Mouse (Mus musculus) hindbrain, postnatal 0 days (tissue): ENCODE results near the gene Nxph4. TPM values are rescaled to one million over a fixed set of nuclear protein-coding genes. Genes with fewer than 3 reads are reported as not detected.
A peak's percentile ranks its signal among the peaks of the same experiment; 100 is the strongest.

Source experiments
- ATAC-seq: fragments of 200-750 bp; cut with Nextera tagmentation; 2 replicates; pipeline ENCODE4 v1.8.0; 2017; ENCODE audit warnings: mild to moderate bottlenecking, moderate TSS enrichment, moderate library complexity
- DNase-seq: peaks from one replicate; pipeline ENCODE4 v3.0.0-alpha.2; 2015; ENCODE audit warnings: low spot score
- H3K27ac ChIP-seq: fragments of 300-500 bp; sonication (generic); 2 replicates; pipeline ENCODE4 v1.5.1; 2014; ENCODE audit warnings: mild to moderate bottlenecking
- H3K27me3 ChIP-seq: fragments of 300-500 bp; sonication (generic); 2 replicates; pipeline ENCODE4 v1.6.1; 2014; ENCODE audit warnings: low read length, mixed read lengths; ENCODE audit not compliant: insufficient read depth
- H3K36me3 ChIP-seq: fragments of 300-500 bp; sonication (generic); 2 replicates; pipeline ENCODE4 v1.6.1; 2014; ENCODE audit warnings: low read length, mixed read lengths; ENCODE audit not compliant: insufficient read depth
- H3K4me1 ChIP-seq: fragments of 300-500 bp; sonication (generic); 2 replicates; pipeline ENCODE4 v1.6.1; 2014; ENCODE audit warnings: antibody characterized with exemption, low read length, mixed read lengths; ENCODE audit not compliant: insufficient read depth
- H3K4me2 ChIP-seq: fragments of 300-500 bp; sonication (generic); 2 replicates; pipeline ENCODE4 v1.6.1; 2014; ENCODE audit warnings: low read depth, mild to moderate bottlenecking, low read length, moderate library complexity, mixed read lengths
- H3K4me3 ChIP-seq: fragments of 300-500 bp; sonication (generic); 2 replicates; pipeline ENCODE4 v1.5.1; 2014; ENCODE audit warnings: low read length
- H3K9ac ChIP-seq: fragments of 300-500 bp; sonication (generic); replicated peaks from 2 replicates; pipeline ENCODE4 v1.6.1; 2014; ENCODE audit warnings: mild to moderate bottlenecking, low read length, moderate library complexity, mixed read lengths
- H3K9me3 ChIP-seq: fragments of 300-500 bp; sonication (generic); 2 replicates; pipeline ENCODE4 v1.6.1; 2016; ENCODE audit warnings: low read length, mixed read lengths
- CTCF ChIP-seq: IDR thresholded peaks from 2 replicates; pipeline ENCODE4 v1.5.1; 2016; ENCODE audit warnings: antibody characterized with exemption, control low read depth, low read depth
- WGBS: fragments of 180-500 bp; shearing (Covaris S2); extraction: QIAGEN DNeasy Blood & Tissue Kit; methylation state at CpG from one replicate; pipeline ENCODE4 v1.1.7; 2014; 5-methylcytosine and 5-hydroxymethylcytosine counted together
- polyA plus RNA-seq: library from polyadenylated mRNA; unstranded; fragments of >200 nt; fragmentation: Nextera tagmentation; extraction: Ambion mirVana; gene quantifications from 2 replicates; pipeline ENCODE4 v1.2.1, GENCODE M21; 2015
- total RNA-seq: library from RNA; depleted of rRNA; stranded (reverse); fragments of >200 nt; gene quantifications from 2 replicates; pipeline ENCODE4 v1.2.3, GENCODE M21; 2014

Gene Nxph4
- total and polyA plus RNA-seq, 2 experiments from 2014 or later, result 26.0 to 146 TPM

- Histone ChIP-seq H3K9ac (no peak overlapping the region), H3K27ac (no peak overlapping the region), H3K4me3 (no peak overlapping the region), H3K27me3 (no peaks in the 10 kb centered on the region), H3K36me3 (peaks cover 87% of the 10 kb centered on the region), H3K9me3 (no peaks in the 10 kb centered on the region), H3K4me2 (no peak overlapping the region), H3K4me1 (no peaks in the 10 kb centered on the region)
- no peak for TF ChIP-seq CTCF
- 93% methylated on average over 20 of the region's 20 CpGs for WGBS
- ATAC-seq (no peak), DNase-seq (no peak)
Measured at GRCm38 (mm10) chr10:127544375-127544774, 10.0 kb upstream of the Nxph4 start.

GRCm38 (mm10) chr10:127543916-127544315 is 9.6 kb upstream of the Nxph4 start:
- Histone ChIP-seq H3K4me3 (no peak overlapping the region), H3K27ac (no peak overlapping the region), H3K36me3 (peaks cover 87% of the 10 kb centered on the region), H3K9me3 (no peaks in the 10 kb centered on the region), H3K4me2 (no peak overlapping the region), H3K27me3 (no peaks in the 10 kb centered on the region), H3K9ac (no peak overlapping the region), H3K4me1 (no peaks in the 10 kb centered on the region)
- ATAC-seq (no peak), DNase-seq (no peak)
- WGBS, result 65% methylated on average over 3 of the region's 3 CpGs
- TF ChIP-seq CTCF, result no peak

GRCm38 (mm10) chr10:127542720-127543119 is 8.4 kb upstream of the Nxph4 start:
- Histone ChIP-seq H3K4me3 (no peak overlapping the region), H3K4me1 (no peaks in the 10 kb centered on the region), H3K9ac (no peak overlapping the region), H3K36me3 (peaks cover 79% of the 10 kb centered on the region), H3K9me3 (no peaks in the 10 kb centered on the region), H3K27me3 (no peaks in the 10 kb centered on the region), H3K4me2 (no peak overlapping the region), H3K27ac (peak overlapping the region; percentile 52; the same call in 1 of the 2 replicates)
- ATAC-seq (no peak), DNase-seq (peak; percentile 62)
- TF ChIP-seq CTCF, result no peak
- 27% methylated on average over 6 of the region's 6 CpGs for WGBS

- 0 out of 2 replicates have a peak, but pooled peaks have one; percentile 33 for ATAC-seq
- no peak for TF ChIP-seq CTCF
- WGBS, result 27% methylated on average over 13 of the region's 13 CpGs
Measured at GRCm38 (mm10) chr10:127542084-127542483, 7.7 kb upstream of the Nxph4 start.

GRCm38 (mm10) chr10:127541510-127541909 is 7.2 kb upstream of the Nxph4 start:
- no peak for DNase-seq
- Histone ChIP-seq H3K9me3 (no peaks in the 10 kb centered on the region), H3K4me1 (peaks cover 2% of the 10 kb centered on the region; the same call in 1 of the 2 replicates), H3K27ac (no peak overlapping the region), H3K36me3 (peaks cover 68% of the 10 kb centered on the region), H3K4me3 (no peak overlapping the region), H3K4me2 (no peak overlapping the region), H3K27me3 (no peaks in the 10 kb centered on the region), H3K9ac (no peak overlapping the region)
- 95% methylated on average over 8 of the region's 8 CpGs for WGBS
- TF ChIP-seq CTCF, result no peak
- no peak for ATAC-seq

More at GRCm38 (mm10) chr10:127542084-127542483, 7.7 kb upstream of the Nxph4 start:
- peak overlapping the region; percentile 52; the same call in 1 of the 2 replicates for H3K27ac ChIP-seq
- no peak overlapping the region for H3K4me2 ChIP-seq
- no peak overlapping the region for H3K9ac ChIP-seq
- peaks cover 73% of the 10 kb centered on the region for H3K36me3 ChIP-seq
- no peak overlapping the region for H3K4me3 ChIP-seq
- no peaks in the 10 kb centered on the region for H3K4me1 ChIP-seq
- peak; percentile 58 for DNase-seq
- no peaks in the 10 kb centered on the region for H3K9me3 ChIP-seq
- no peaks in the 10 kb centered on the region for H3K27me3 ChIP-seq

GRCm38 (mm10) chr10:127537854-127538583 is 3.7 kb upstream of the Nxph4 start:
- peaks cover 24% of the 10 kb centered on the region for H3K4me1 ChIP-seq

More at GRCm38 (mm10) chr10:127537854-127538583, 3.7 kb upstream of the Nxph4 start:
- Histone ChIP-seq H3K27ac (peak overlapping the region; percentile 72), H3K4me2 (no peak overlapping the region), H3K9me3 (no peaks in the 10 kb centered on the region), H3K4me3 (no peak overlapping the region), H3K9ac (no peak overlapping the region), H3K36me3 (peaks cover 33% of the 10 kb centered on the region), H3K27me3 (no peaks in the 10 kb centered on the region)
- DNase-seq (peak; percentile 91), ATAC-seq (peak; percentile 41)
- peak; percentile 97 for TF ChIP-seq CTCF
- 23% methylated on average over 7 of the region's 7 CpGs for WGBS
